Mouse (Mus musculus): ENCODE results near the gene Erich3. TPM values are rescaled to one million over a fixed set of nuclear protein-coding genes. Genes with fewer than 3 reads are reported as not detected.
A peak's percentile ranks its signal among the peaks of the same experiment; 100 is the strongest.

Erich3 gene
- polyA plus RNA-seq, 1 experiment from 2014 or later: 0.98 TPM

DNA sequence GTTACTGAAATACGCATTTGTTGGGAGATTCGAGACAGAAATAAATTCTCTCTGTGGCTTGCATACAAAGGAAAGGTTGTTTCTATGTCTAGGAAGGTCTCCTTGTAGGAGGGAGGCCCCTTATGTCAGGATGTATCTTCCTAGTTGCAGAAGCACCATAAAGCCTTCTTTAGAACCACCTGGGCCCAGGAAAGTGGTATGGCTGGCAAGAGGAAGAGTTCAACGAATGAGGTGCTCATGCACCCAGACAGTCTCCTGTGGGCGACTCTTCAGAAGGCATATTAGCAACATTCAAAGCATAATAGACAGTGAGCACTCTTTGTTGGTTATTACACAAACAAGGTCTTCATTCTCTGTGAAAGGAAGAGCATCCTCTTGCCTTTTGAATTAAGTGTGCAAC is 977 bp downstream of the Erich3 start:
- no peaks in the 10 kb centered on the region for H3K36me3 ChIP-seq (ENCODE audit: control insufficient read depth, insufficient read depth, low read length)
- peak overlapping the region; percentile 65 for H3K9ac ChIP-seq (ENCODE audit: low read length)
- peak overlapping the region; percentile 76 for H3K4me2 ChIP-seq (ENCODE audit: low read length)
- H3K4me1 ChIP-seq (ENCODE audit: control insufficient read depth, insufficient read depth, low read length): peaks cover 17% of the 10 kb centered on the region
- DNase-seq (ENCODE audit: low spot score): no peak
- peak overlapping the region; percentile 39 for H3K4me3 ChIP-seq (ENCODE audit: low read depth, low read length)
- no peaks in the 10 kb centered on the region for H3K9me3 ChIP-seq (replicated peaks; ENCODE audit: control insufficient read depth, low read length)
- 0 out of 2 replicates have a peak, but pooled peaks have one; percentile 6 for ATAC-seq
- 43% methylated on average over 4 of the region's 4 CpGs for WGBS
- H3K27ac ChIP-seq (ENCODE audit: low read depth, low read length): peak overlapping the region; percentile 74; the same call in 1 of the 2 replicates
- no peaks in the 10 kb centered on the region for H3K27me3 ChIP-seq (replicated peaks; ENCODE audit: control insufficient read depth, insufficient read depth, low read length)

DNA sequence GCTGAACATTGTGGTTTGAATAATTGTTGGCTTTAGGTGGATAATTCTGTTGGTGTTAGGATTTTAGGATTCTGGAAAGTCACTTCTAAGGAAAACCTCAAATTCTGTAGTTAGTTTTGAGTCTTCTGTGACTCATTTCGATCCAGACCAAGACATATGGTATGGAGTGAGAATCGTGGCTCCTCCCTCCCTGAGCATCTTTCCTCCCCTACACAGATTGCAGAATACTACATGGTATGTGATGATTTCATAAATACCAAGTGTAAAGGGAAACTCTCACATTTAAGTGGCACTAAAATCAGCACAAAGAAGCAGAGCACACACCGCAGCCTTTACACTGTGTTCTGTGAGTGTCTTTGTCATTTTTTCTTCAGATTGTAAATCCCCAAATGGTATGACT is 4.8 kb downstream of the Erich3 start:
- Histone ChIP-seq H3K4me2 (ENCODE audit: low read length) (no peak overlapping the region), H3K36me3 (ENCODE audit: control insufficient read depth, insufficient read depth, low read length) (no peaks in the 10 kb centered on the region), H3K4me3 (ENCODE audit: low read depth, low read length) (no peak overlapping the region), H3K9ac (ENCODE audit: low read length) (no peak overlapping the region), H3K27ac (ENCODE audit: low read depth, low read length) (no peak overlapping the region), H3K9me3 (replicated peaks; ENCODE audit: control insufficient read depth, low read length) (no peaks in the 10 kb centered on the region), H3K4me1 (ENCODE audit: control insufficient read depth, insufficient read depth, low read length) (peaks cover 15% of the 10 kb centered on the region), H3K27me3 (replicated peaks; ENCODE audit: control insufficient read depth, insufficient read depth, low read length) (no peaks in the 10 kb centered on the region)
- 88% methylated on average over 3 of the region's 3 CpGs for WGBS
- DNase-seq (ENCODE audit: low spot score): no peak
- ATAC-seq: no peak

DNA sequence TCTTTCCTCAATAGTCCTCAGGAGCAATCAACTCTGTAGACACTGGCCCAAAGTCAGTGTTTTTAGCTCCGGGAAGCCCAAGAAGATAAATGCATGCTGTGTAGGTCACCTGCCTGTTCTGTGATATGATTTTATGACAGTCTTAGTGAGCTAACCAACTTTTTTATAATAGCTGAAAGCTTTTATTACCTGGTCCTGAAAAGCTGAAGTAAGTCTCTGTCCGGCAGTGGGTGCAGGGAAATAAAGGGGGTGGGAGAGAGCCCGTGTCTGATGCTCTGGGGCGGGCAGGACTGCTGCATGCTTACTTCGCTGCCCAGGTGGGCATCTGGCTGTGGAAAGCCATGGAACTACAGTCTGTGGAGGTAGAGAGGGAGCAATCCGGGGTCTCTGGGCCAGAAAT is 6.9 kb downstream of the Erich3 start:
- H3K27me3 ChIP-seq (replicated peaks; ENCODE audit: control insufficient read depth, insufficient read depth, low read length): no peaks in the 10 kb centered on the region
- no peak overlapping the region for H3K4me3 ChIP-seq (ENCODE audit: low read depth, low read length)
- H3K9me3 ChIP-seq (replicated peaks; ENCODE audit: control insufficient read depth, low read length): no peaks in the 10 kb centered on the region
- 85% methylated on average over 6 of the region's 6 CpGs for whole genome bisulfite sequencing
- DNase-seq (ENCODE audit: low spot score): no peak
- H3K36me3 ChIP-seq (ENCODE audit: control insufficient read depth, insufficient read depth, low read length): no peaks in the 10 kb centered on the region
- no peak overlapping the region for H3K4me2 ChIP-seq (ENCODE audit: low read length)
- no peak overlapping the region for H3K9ac ChIP-seq (ENCODE audit: low read length)
- H3K27ac ChIP-seq (ENCODE audit: low read depth, low read length): no peak overlapping the region
- ATAC-seq: no peak
- H3K4me1 ChIP-seq (ENCODE audit: control insufficient read depth, insufficient read depth, low read length): no peaks in the 10 kb centered on the region

DNA sequence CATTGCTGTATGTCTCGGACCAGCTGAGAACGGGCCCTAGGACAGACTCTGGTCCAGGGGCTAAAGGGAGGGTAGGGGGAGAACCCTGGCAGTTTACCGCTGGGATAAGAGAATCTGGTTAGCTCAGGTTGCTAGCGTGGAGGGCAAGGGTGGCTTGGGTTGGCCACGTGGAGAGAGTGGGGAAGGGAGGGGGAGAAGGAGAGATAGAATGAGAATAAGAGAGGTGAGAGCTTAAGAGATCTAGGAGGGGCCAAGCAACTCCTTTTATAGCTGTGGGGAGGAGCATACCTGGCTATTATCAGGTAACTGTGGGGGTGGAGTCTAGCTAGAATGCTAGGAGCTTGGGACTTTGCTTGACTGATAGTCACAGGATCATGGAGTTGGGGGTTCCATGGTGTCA is 7.4 kb downstream of the Erich3 start:
- Histone ChIP-seq H3K4me2 (ENCODE audit: low read length) (no peak overlapping the region), H3K27ac (ENCODE audit: low read depth, low read length) (no peak overlapping the region), H3K9ac (ENCODE audit: low read length) (no peak overlapping the region), H3K36me3 (ENCODE audit: control insufficient read depth, insufficient read depth, low read length) (no peaks in the 10 kb centered on the region), H3K9me3 (replicated peaks; ENCODE audit: control insufficient read depth, low read length) (no peaks in the 10 kb centered on the region), H3K4me1 (ENCODE audit: control insufficient read depth, insufficient read depth, low read length) (no peaks in the 10 kb centered on the region), H3K4me3 (ENCODE audit: low read depth, low read length) (no peak overlapping the region), H3K27me3 (replicated peaks; ENCODE audit: control insufficient read depth, insufficient read depth, low read length) (no peaks in the 10 kb centered on the region)
- DNase-seq (ENCODE audit: low spot score) (no peak), ATAC-seq (no peak)
- 71% methylated on average over 5 of the region's 5 CpGs for WGBS

DNA sequence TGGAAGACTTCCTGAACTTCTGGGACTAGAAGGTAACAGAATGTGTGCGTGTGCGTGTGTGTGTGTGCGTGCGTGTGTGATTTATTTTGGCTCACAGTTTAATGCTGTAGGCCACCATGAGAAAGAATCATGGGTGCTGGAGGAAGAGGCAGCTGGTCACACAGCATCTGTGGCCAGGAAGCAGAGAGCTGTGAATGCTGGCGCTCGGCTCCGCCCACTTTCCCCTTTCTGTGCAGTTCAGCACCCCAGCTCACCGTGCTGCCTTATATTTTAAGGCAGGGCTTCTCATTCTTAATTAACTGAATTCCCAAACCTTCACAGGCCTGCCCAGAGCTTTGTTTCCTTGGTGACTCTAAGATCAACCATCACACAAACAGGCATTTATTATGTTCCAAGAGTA is 9.7 kb downstream of the Erich3 start:
- no peak overlapping the region for H3K4me2 ChIP-seq (ENCODE audit: low read length)
- H3K27ac ChIP-seq (ENCODE audit: low read depth, low read length): no peak overlapping the region
- H3K27me3 ChIP-seq (replicated peaks; ENCODE audit: control insufficient read depth, insufficient read depth, low read length): no peaks in the 10 kb centered on the region
- H3K4me3 ChIP-seq (ENCODE audit: low read depth, low read length): no peak overlapping the region
- H3K9me3 ChIP-seq (replicated peaks; ENCODE audit: control insufficient read depth, low read length): no peaks in the 10 kb centered on the region
- WGBS: 61% methylated on average over 8 of the region's 8 CpGs
- H3K4me1 ChIP-seq (ENCODE audit: control insufficient read depth, insufficient read depth, low read length): no peaks in the 10 kb centered on the region
- ATAC-seq (peak; percentile 59; the same call in 1 of the 2 replicates), DNase-seq (ENCODE audit: low spot score) (no peak)
- H3K36me3 ChIP-seq (ENCODE audit: control insufficient read depth, insufficient read depth, low read length): no peaks in the 10 kb centered on the region
- no peak overlapping the region for H3K9ac ChIP-seq (ENCODE audit: low read length)

DNA sequence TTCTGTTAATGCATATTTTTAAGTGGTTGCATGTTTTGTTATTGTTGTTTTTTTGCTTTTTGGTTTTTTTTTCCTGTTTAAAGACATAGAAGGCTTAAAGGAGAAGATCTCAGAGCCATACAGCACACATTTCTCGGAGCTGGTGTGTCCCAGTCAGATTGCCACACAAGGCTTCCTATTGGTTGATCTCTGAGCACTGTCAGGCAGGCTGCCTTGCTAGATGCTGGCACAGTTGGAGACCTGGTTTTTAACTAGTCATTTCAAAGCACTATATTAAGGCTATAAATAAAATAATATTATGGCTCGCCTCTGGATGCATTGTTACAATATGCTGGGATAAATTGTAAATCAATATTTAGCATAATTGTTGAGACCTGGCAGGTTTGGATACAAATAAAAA is 18.9 kb downstream of the Erich3 start:
- no peak for ATAC-seq
- Histone ChIP-seq H3K27ac (ENCODE audit: low read depth, low read length) (no peak overlapping the region), H3K4me3 (ENCODE audit: low read depth, low read length) (no peak overlapping the region), H3K4me2 (ENCODE audit: low read length) (no peak overlapping the region), H3K9ac (ENCODE audit: low read length) (no peak overlapping the region), H3K27me3 (replicated peaks; ENCODE audit: control insufficient read depth, insufficient read depth, low read length) (no peaks in the 10 kb centered on the region), H3K36me3 (ENCODE audit: control insufficient read depth, insufficient read depth, low read length) (no peaks in the 10 kb centered on the region), H3K9me3 (replicated peaks; ENCODE audit: control insufficient read depth, low read length) (no peaks in the 10 kb centered on the region), H3K4me1 (ENCODE audit: control insufficient read depth, insufficient read depth, low read length) (no peaks in the 10 kb centered on the region)
- no peak for DNase-seq (ENCODE audit: low spot score)
- 78% methylated on average over 2 of the region's 2 CpGs for WGBS

DNA sequence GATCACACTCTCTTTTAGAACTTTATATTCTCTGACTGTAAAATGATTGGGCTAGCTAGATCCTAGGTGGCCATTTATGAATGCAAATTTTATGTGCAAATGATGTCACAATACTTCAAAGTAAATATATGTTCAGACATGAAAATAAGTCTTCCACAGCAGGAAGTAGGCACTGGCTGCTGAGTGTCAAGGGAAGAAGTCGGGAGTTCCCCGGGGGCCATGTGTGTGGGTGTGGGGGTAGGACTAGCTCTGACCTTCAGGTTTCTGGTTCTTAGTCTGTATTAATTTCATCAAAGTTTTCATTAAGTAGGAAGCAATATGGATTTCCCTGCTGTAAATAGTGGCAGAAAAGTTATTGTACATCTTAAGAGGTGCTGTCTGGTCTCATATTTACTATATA is 20.0 kb downstream of the Erich3 start:
- DNase-seq (ENCODE audit: low spot score): no peak
- H3K9ac ChIP-seq (ENCODE audit: low read length): no peak overlapping the region
- WGBS: 83% methylated on average over 2 of the region's 2 CpGs
- no peaks in the 10 kb centered on the region for H3K36me3 ChIP-seq (ENCODE audit: control insufficient read depth, insufficient read depth, low read length)
- no peak overlapping the region for H3K4me3 ChIP-seq (ENCODE audit: low read depth, low read length)
- no peak for ATAC-seq
- H3K27me3 ChIP-seq (replicated peaks; ENCODE audit: control insufficient read depth, insufficient read depth, low read length): no peaks in the 10 kb centered on the region
- no peak overlapping the region for H3K27ac ChIP-seq (ENCODE audit: low read depth, low read length)
- H3K4me1 ChIP-seq (ENCODE audit: control insufficient read depth, insufficient read depth, low read length): no peaks in the 10 kb centered on the region
- no peak overlapping the region for H3K4me2 ChIP-seq (ENCODE audit: low read length)
- H3K9me3 ChIP-seq (replicated peaks; ENCODE audit: control insufficient read depth, low read length): no peaks in the 10 kb centered on the region

DNA sequence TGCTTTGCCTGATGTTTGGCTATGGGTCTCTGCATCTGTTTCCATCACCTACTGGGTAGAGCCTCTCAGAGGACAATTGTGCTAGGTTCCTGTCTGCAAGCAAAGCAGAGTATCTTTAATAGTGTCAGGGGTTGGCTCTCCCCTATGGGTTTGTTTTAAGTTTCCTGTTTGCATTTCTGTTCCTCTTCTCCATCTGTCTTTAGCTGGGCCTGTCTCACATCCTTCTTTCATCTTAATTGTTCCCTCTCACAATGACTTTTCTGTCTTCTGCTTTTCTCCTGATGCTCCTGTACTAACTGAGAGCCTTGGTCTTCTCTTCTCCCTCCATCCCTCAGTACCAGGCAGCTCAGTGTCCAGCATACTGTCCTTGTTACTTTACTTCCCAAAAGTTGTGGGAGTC is 26.6 kb downstream of the Erich3 start:
- no peak overlapping the region for H3K4me3 ChIP-seq (ENCODE audit: low read depth, low read length)
- no peak overlapping the region for H3K27ac ChIP-seq (ENCODE audit: low read depth, low read length)
- H3K9ac ChIP-seq (ENCODE audit: low read length): no peak overlapping the region
- peaks cover 4% of the 10 kb centered on the region; the same call in 1 of the 2 replicates for H3K4me1 ChIP-seq (ENCODE audit: control insufficient read depth, insufficient read depth, low read length)
- ATAC-seq: no peak
- H3K27me3 ChIP-seq (replicated peaks; ENCODE audit: control insufficient read depth, insufficient read depth, low read length): no peaks in the 10 kb centered on the region
- no peak overlapping the region for H3K4me2 ChIP-seq (ENCODE audit: low read length)
- H3K9me3 ChIP-seq (replicated peaks; ENCODE audit: control insufficient read depth, low read length): no peaks in the 10 kb centered on the region
- no peaks in the 10 kb centered on the region for H3K36me3 ChIP-seq (ENCODE audit: control insufficient read depth, insufficient read depth, low read length)
- no peak for DNase-seq (ENCODE audit: low spot score)

DNA sequence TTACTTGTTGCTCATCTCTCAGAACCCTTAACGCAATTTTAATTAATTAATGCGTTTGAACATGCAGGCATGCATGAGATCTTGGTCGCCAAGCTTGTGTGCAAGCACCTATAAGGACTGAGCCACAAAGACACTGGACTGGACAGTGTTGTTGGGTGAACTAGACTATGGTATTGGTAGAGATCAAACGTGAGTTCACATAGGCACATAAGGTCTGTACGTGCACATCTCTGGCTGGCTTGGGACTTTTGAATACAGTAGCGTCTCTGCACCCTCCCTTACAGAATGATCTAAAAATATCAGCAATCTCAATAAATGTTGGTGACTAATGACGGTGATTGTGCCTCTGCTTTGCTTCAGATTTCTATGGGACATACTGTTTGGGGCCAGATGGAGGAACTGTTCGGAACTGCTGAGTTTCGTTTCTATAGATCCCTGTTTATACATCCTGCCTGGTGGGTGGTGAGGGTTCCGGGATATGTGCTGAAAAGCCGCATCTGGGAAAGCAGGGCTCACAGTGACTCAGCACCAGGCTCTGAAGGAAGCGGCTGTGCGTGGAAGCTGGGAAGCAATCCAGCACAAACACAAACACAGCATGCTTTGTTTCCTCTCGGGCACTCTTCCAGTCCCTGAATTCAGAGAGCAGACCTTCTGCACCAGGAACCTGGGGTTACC is 28.4 kb downstream of the Erich3 start:
- Histone ChIP-seq H3K27me3 (replicated peaks; ENCODE audit: control insufficient read depth, insufficient read depth, low read length) (no peaks in the 10 kb centered on the region), H3K4me3 (ENCODE audit: low read depth, low read length) (no peak overlapping the region), H3K4me1 (ENCODE audit: control insufficient read depth, insufficient read depth, low read length) (peaks cover 4% of the 10 kb centered on the region; the same call in 1 of the 2 replicates), H3K4me2 (ENCODE audit: low read length) (peak overlapping the region; percentile 26; the same call in 1 of the 2 replicates), H3K36me3 (ENCODE audit: control insufficient read depth, insufficient read depth, low read length) (no peaks in the 10 kb centered on the region), H3K9ac (ENCODE audit: low read length) (no peak overlapping the region), H3K9me3 (replicated peaks; ENCODE audit: control insufficient read depth, low read length) (no peaks in the 10 kb centered on the region), H3K27ac (ENCODE audit: low read depth, low read length) (no peak overlapping the region)
- 40% methylated on average over 14 of the region's 14 CpGs for WGBS
- DNase-seq (ENCODE audit: low spot score) (peak; percentile 90), ATAC-seq (peak; percentile 89)

All from forebrain, embryonic 14.5 days (tissue).